Mouse (Mus musculus) G1E (cell line): ENCODE measurements around the gene Tmcc1.

Experiments
- CTCF ChIP-seq: IDR thresholded peaks from 2 replicates; pipeline ENCODE4 v1.5.1; 2012; ENCODE audit warnings: low read depth, low read length, inconsistent platforms, mixed read lengths
- GATA2 ChIP-seq: IDR thresholded peaks from 2 replicates; pipeline ENCODE4 v1.6.1; 2012; ENCODE audit warnings: low read depth, low read length, inconsistent platforms, borderline replicate concordance

DNA sequence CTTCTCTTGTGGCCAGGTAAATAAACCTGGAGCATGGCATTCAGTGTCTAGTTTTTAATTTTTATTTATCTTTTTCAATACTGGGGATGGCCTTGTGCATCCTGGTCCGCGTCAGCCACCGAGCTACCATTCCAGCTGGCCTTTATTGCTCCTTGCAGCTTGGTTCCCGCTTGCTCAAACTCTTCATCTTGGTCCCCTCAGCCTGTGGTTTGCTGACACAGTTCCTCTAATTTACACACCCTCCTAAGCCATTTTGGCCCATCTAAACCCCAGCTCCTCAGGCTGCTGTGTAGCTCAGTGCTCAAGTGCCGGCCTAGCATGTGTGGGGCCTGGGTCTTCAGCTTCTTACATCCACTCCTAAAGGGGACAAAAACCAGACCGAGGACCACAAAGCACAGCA, 179.2 kb downstream of the Tmcc1 start:
- no peak for TF ChIP-seq CTCF
- no peak for TF ChIP-seq GATA2
